Mouse (Mus musculus) pancreas, adult 10 weeks (tissue): ENCODE results near the gene Trmt6. TPM values are rescaled to one million over a fixed set of nuclear protein-coding genes. Genes with fewer than 3 reads are reported as not detected.

Experiments used
- polyA plus RNA-seq: library from polyadenylated mRNA; stranded (reverse); fragments of 350-450 nt; fragmentation: Illumina TruSeq; extraction: RNeasy Lipid Tissue Mini Kit (QIAGEN cat#74804); gene quantifications from one replicate; pipeline ENCODE4 v1.2.3, GENCODE M21; 2015; ENCODE audit warnings: low read depth, low replicate concordance; ENCODE audit not compliant: insufficient read depth

Trmt6 gene
- 3.7 TPM for polyA plus RNA-seq

GRCm38 (mm10) chr2:132815608-132816314 lies at the start of gene Trmt6, which contains the start of gene Mcm8:
Gene Trmt6, minus strand, starts transcription at chr2:132816055.
Gene Mcm8, plus strand, starts transcription at chr2:132816141.

GRCm38 (mm10) chr2:132846407-132847358 lies 30.8 kb upstream of the Trmt6 start, which contains the start of gene Crls1:
Gene Crls1, plus strand, starts transcription at chr2:132846666.

GRCm38 (mm10) chr2:132780978-132781377 lies 34.9 kb downstream of the Trmt6 start, which contains the start of gene Chgb:
Gene Chgb, plus strand, starts transcription at chr2:132781278.

Other genes starting within 250 kb of the Trmt6 start
- gene Gpcpd1, start 228.3 kb downstream of the Trmt6 start, polyA plus RNA-seq: 6.8 TPM
- 4.4 TPM for gene Shld1, start 129.1 kb downstream of the Trmt6 start, polyA plus RNA-seq
- gene Chgb, start 34.8 kb downstream of the Trmt6 start, polyA plus RNA-seq: 25.3 TPM
- gene Mcm8, start 86 bp upstream of the Trmt6 start, polyA plus RNA-seq: not detected
- 9.2 TPM for gene Crls1, start 30.6 kb upstream of the Trmt6 start, polyA plus RNA-seq
- 16.3 TPM for gene Lrrn4, start 64.8 kb upstream of the Trmt6 start, polyA plus RNA-seq
- gene Fermt1, start 129.9 kb upstream of the Trmt6 start, polyA plus RNA-seq: 1.5 TPM